Mouse (Mus musculus): ENCODE data around the gene Eif2ak4. TPM values are rescaled to one million over a fixed set of nuclear protein-coding genes. Genes with fewer than 3 reads are reported as not detected.
A peak's percentile ranks its signal among the peaks of the same experiment; 100 is the strongest.

Gene Eif2ak4
- polyA plus RNA-seq, 1 experiment from 2014 or later, result 4.9 TPM

DNA sequence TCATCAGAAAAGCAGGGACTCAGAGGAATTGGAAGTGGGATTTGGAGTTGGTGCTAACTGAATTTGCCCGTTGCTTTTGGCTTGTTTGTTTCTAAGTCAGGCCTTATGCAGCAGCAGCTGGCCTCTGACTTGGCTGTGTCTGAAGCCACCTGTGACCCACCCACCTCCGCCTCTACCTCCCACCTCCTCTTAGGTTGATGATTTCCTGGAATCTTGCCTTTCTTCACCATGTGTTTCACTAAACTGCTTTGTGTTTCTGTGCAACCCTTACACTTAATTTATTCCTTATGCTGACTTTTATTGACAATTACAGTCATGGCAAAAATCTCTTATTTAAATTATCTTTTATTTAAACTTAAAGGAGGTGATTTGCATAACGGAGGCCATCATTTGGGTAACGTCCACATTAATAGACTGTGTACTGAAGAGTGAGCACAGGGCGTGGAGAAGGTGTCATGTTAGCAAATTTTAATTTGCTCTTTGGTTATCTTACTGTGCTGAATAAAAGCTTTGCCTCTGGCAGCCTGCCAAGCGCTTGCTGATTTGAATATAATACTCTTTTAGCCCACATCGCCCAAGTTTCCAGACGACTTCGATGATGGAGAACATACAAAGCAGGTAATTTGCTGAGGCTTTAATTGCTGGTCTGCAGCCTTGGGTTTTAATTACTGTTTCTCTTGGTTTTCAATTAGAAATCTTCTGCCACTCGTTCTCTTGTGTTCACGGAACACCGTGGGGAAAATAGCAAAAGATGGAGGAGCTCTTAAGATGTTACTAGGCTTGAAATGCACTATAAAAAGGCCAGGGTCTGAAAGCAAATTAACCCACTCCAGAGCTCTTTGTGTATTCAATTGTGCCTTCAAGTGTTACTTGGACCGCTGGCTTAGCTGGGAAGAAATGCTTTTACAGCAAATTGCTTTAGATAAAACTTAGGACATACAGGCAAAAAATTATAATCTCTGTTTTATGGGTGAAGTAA lies 57.6 kb downstream of the Eif2ak4 start:
- Histone ChIP-seq H3K9ac (ENCODE audit: low read length) (no peak overlapping the region), H3K4me2 (replicated peaks; ENCODE audit: low read depth) (no peak overlapping the region), H3K9me3 (ENCODE audit: control insufficient read depth, low read length) (no peaks in the 10 kb centered on the region), H3K4me3 (ENCODE audit: low read depth, low read length) (no peak overlapping the region), H3K27ac (replicated peaks) (no peak overlapping the region), H3K4me1 (replicated peaks; ENCODE audit: control insufficient read depth, insufficient read depth) (no peaks in the 10 kb centered on the region), H3K36me3 (ENCODE audit: control insufficient read depth, insufficient read depth, low read length) (peaks cover 11% of the 10 kb centered on the region; the same call in 1 of the 2 replicates), H3K27me3 (ENCODE audit: control insufficient read depth, insufficient read depth, low read length) (no peaks in the 10 kb centered on the region)
- TF ChIP-seq CTCF (IDR thresholded peaks at IDR 0.05; ENCODE audit: low read depth) (no peak), EP300 (optimal IDR thresholded peaks at IDR 0.05) (no peak)
- no peak for DNase-seq (ENCODE audit: low spot score)
- WGBS, result 70% methylated on average over 13 of the region's 13 CpGs
- no peak for ATAC-seq (ENCODE audit: low FRiP score, low TSS enrichment)

- WGBS, result 86% methylated on average over 12 of the region's 12 CpGs
- H3K27ac ChIP-seq (replicated peaks), result no peak overlapping the region
- no peak overlapping the region for H3K4me2 ChIP-seq (replicated peaks; ENCODE audit: low read depth)
- no peaks in the 10 kb centered on the region for H3K27me3 ChIP-seq (ENCODE audit: control insufficient read depth, insufficient read depth, low read length)
- H3K9ac ChIP-seq (ENCODE audit: low read length), result no peak overlapping the region
- TF ChIP-seq CTCF (IDR thresholded peaks at IDR 0.05; ENCODE audit: low read depth) (no peak), EP300 (optimal IDR thresholded peaks at IDR 0.05) (no peak)
- ATAC-seq (ENCODE audit: low FRiP score, low TSS enrichment) (no peak), DNase-seq (ENCODE audit: low spot score) (no peak)
- no peak overlapping the region for H3K4me3 ChIP-seq (ENCODE audit: low read depth, low read length)
- H3K4me1 ChIP-seq (replicated peaks; ENCODE audit: control insufficient read depth, insufficient read depth), result no peaks in the 10 kb centered on the region
- H3K9me3 ChIP-seq (ENCODE audit: control insufficient read depth, low read length), result no peaks in the 10 kb centered on the region
- H3K36me3 ChIP-seq (ENCODE audit: control insufficient read depth, insufficient read depth, low read length), result peaks cover 11% of the 10 kb centered on the region; the same call in 1 of the 2 replicates
Observed at GRCm38 (mm10) chr2:118448181-118448580, 59.8 kb downstream of the Eif2ak4 start.

DNA sequence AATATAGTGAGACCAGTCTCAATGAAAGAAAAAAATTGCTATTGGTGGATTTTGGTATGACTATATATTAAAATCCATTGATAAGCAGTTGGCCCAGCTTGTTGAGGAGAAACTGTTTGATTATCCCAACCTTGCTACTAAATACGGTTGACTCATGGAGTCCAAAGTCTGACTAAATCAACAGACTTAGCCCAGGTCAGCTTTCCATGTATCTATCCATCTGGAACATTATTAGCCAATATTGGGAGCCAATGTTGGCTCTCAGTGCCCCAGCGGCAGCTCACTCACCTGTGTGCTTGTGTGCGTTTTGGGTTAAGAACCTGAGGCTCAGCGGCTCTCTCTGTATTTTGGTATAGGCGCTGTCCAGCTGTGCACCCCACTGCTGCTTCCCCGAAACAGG lies 62.6 kb downstream of the Eif2ak4 start:
- no peaks in the 10 kb centered on the region for H3K4me1 ChIP-seq (replicated peaks; ENCODE audit: control insufficient read depth, insufficient read depth)
- no peak for TF ChIP-seq EP300 (optimal IDR thresholded peaks at IDR 0.05)
- 79% methylated on average over 6 of the region's 6 CpGs for WGBS
- ATAC-seq (ENCODE audit: low FRiP score, low TSS enrichment) (peak; percentile 77), DNase-seq (ENCODE audit: low spot score) (no peak)
- no peak overlapping the region for H3K9ac ChIP-seq (ENCODE audit: low read length)
- H3K27ac ChIP-seq (replicated peaks), result no peak overlapping the region
- H3K4me2 ChIP-seq (replicated peaks; ENCODE audit: low read depth), result no peak overlapping the region
- peaks cover 14% of the 10 kb centered on the region; the same call in 1 of the 2 replicates for H3K36me3 ChIP-seq (ENCODE audit: control insufficient read depth, insufficient read depth, low read length)
- H3K9me3 ChIP-seq (ENCODE audit: control insufficient read depth, low read length), result no peaks in the 10 kb centered on the region
- H3K4me3 ChIP-seq (ENCODE audit: low read depth, low read length), result no peak overlapping the region
- no peaks in the 10 kb centered on the region for H3K27me3 ChIP-seq (ENCODE audit: control insufficient read depth, insufficient read depth, low read length)

DNA sequence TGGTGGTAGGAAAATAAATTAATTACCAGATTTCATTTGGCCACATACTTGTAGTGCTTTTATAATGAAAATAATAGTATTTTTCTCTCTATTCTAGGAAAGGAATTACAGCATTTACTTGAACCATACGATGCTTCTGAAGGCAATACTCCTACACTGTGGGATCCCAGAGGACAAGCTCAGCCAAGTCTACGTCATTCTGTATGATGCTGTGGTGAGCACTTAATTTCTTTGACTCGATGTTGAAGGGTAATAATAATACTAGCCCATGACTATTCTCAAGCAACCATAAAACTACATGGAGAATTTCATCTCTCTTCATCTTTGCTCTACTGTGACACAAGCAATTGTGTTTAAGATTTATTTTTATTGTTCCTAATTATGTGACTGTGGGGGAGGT lies 68.6 kb downstream of the Eif2ak4 start:
- no peak overlapping the region for H3K4me2 ChIP-seq (replicated peaks; ENCODE audit: low read depth)
- H3K9me3 ChIP-seq (ENCODE audit: control insufficient read depth, low read length), result no peaks in the 10 kb centered on the region
- no peaks in the 10 kb centered on the region for H3K27me3 ChIP-seq (ENCODE audit: control insufficient read depth, insufficient read depth, low read length)
- H3K4me1 ChIP-seq (replicated peaks; ENCODE audit: control insufficient read depth, insufficient read depth), result no peaks in the 10 kb centered on the region
- H3K9ac ChIP-seq (ENCODE audit: low read length), result no peak overlapping the region
- H3K36me3 ChIP-seq (ENCODE audit: control insufficient read depth, insufficient read depth, low read length), result peaks cover 6% of the 10 kb centered on the region; the same call in 1 of the 2 replicates
- WGBS, result 95% methylated on average over 3 of the region's 3 CpGs
- no peak for TF ChIP-seq CTCF (IDR thresholded peaks at IDR 0.05; ENCODE audit: low read depth)
- TF ChIP-seq EP300 (optimal IDR thresholded peaks at IDR 0.05), result no peak
- DNase-seq (ENCODE audit: low spot score) (no peak), ATAC-seq (ENCODE audit: low FRiP score, low TSS enrichment) (no peak)
- no peak overlapping the region for H3K4me3 ChIP-seq (ENCODE audit: low read depth, low read length)
- H3K27ac ChIP-seq (replicated peaks), result no peak overlapping the region

GRCm38 (mm10) chr2:118457463-118458261 lies 69.2 kb downstream of the Eif2ak4 start:
- WGBS, result 93% methylated on average over 13 of the region's 13 CpGs
- no peak for DNase-seq (ENCODE audit: low spot score)

More at GRCm38 (mm10) chr2:118457463-118458261, 69.2 kb downstream of the Eif2ak4 start:
- ATAC-seq (ENCODE audit: low FRiP score, low TSS enrichment), result no peak
- Histone ChIP-seq H3K4me3 (ENCODE audit: low read depth, low read length) (no peak overlapping the region), H3K27ac (replicated peaks) (no peak overlapping the region), H3K27me3 (ENCODE audit: control insufficient read depth, insufficient read depth, low read length) (no peaks in the 10 kb centered on the region), H3K36me3 (ENCODE audit: control insufficient read depth, insufficient read depth, low read length) (peaks cover 7% of the 10 kb centered on the region; the same call in 1 of the 2 replicates), H3K4me1 (replicated peaks; ENCODE audit: control insufficient read depth, insufficient read depth) (no peaks in the 10 kb centered on the region), H3K4me2 (replicated peaks; ENCODE audit: low read depth) (no peak overlapping the region), H3K9me3 (ENCODE audit: control insufficient read depth, low read length) (no peaks in the 10 kb centered on the region), H3K9ac (ENCODE audit: low read length) (no peak overlapping the region)
- TF ChIP-seq EP300 (optimal IDR thresholded peaks at IDR 0.05), result no peak
